Mouse (Mus musculus): Measurements from ENCODE around the gene Jakmip3.

- no peak for TF ChIP-seq CTCF (IDR thresholded peaks at IDR 0.05; ENCODE audit: extremely low read depth, insufficient read length, insufficient replicate concordance, low read depth, low read length)
- TF ChIP-seq POLR2A (IDR thresholded peaks at IDR 0.05; ENCODE audit: low read depth, low read length): no peak
Measured at GRCm38 (mm10) chr7:139093781-139094180, 153.3 kb downstream of the Jakmip3 start.
